Mouse (Mus musculus) cerebellum, adult 2 months (tissue): Measurements from ENCODE around the gene Cd6.

ENCODE experiments used
- CTCF ChIP-seq: fragments of 200-500 bp; IDR thresholded peaks from 2 replicates; pipeline ENCODE4 v1.5.1; 2011; ENCODE audit warnings: low read depth, mild to moderate bottlenecking, control low read depth, low read length, moderate library complexity, borderline replicate concordance; ENCODE audit not compliant: insufficient read depth
- POLR2A ChIP-seq: fragments of 200-500 bp; IDR thresholded peaks from 2 replicates; pipeline ENCODE4 v1.6.1; 2011; ENCODE audit warnings: low read length, control low read depth, borderline replicate concordance; ENCODE audit not compliant: insufficient read depth

- TF ChIP-seq CTCF (no peak), POLR2A (no peak)
These were observed 13.1 kb upstream of the Cd6 start for GRCm38 (mm10) chr19:10842914-10843313.
